Mouse (Mus musculus): ENCODE measurements around the gene Krt82. TPM values are rescaled to one million over a fixed set of nuclear protein-coding genes. Genes with fewer than 3 reads are reported as not detected.
A peak's percentile ranks its signal among the peaks of the same experiment; 100 is the strongest.
"Not testable (repeated sequence)": the region's sequence is repeated elsewhere in the genome, so short reads cannot be mapped to it uniquely, and the experiment has no call there.

Gene Krt82
- total RNA-seq, 2 experiments from 2014 or later, result not detected

GRCm38 (mm10) chr15:101517161-101517560 lies 33.3 kb downstream of the Krt82 start, which contains the start of gene Gm49425:
Gene Gm49425, minus strand, starts transcription at chr15:101517261.
- DNase-seq, result not testable (repeated sequence)

- DNase-seq, result no peak
These were observed 42.2 kb downstream of the Krt82 start for GRCm38 (mm10) chr15:101508247-101508646.

- no peak for DNase-seq
These were observed 43.3 kb downstream of the Krt82 start for GRCm38 (mm10) chr15:101506896-101507758.

DNA sequence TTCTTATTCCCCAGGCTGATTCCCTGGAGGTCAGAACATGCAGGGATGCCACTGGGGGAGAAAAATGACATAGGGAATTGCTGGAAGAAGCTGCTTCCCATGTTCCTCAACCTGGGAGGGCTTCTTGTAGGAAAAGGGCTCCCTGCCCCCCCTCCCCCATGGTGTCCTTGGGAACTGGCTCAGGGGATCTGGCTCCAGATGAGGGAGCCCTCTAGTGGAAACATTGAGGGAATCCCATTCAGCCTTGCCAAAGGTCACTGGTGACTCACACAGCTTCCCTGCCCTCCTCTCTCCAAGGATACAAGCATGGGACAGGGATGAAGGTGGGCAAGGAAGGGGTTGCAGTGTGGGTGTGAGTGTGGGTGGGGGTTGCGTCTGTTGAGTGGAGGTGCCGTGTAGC lies 53.3 kb downstream of the Krt82 start:
- DNase-seq, result peak; percentile 77

- no peak for DNase-seq
These were observed 55.2 kb downstream of the Krt82 start for GRCm38 (mm10) chr15:101495266-101495665.

- no peak for DNase-seq
These were observed 56.3 kb downstream of the Krt82 start for GRCm38 (mm10) chr15:101494203-101494602.

DNA sequence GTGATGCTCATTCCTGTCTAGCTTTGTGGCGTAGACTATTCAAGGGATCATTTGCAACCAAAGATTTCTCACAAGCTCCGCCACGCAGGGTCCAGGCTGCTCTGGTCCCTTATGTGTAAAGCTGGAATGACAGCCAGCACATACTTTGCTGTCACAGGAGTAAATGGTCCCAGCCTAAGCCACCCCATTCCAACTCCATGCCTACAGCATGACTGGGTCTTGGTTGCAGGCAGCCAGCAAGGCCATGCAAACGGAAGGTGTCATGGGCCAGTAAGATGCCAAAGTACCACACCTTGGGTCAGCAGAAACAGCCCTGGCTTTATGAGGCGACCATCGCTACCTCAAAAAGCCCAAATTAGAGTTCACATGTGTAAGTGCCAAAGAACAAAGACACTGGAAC lies 56.8 kb downstream of the Krt82 start:
- no peak for DNase-seq

DNA sequence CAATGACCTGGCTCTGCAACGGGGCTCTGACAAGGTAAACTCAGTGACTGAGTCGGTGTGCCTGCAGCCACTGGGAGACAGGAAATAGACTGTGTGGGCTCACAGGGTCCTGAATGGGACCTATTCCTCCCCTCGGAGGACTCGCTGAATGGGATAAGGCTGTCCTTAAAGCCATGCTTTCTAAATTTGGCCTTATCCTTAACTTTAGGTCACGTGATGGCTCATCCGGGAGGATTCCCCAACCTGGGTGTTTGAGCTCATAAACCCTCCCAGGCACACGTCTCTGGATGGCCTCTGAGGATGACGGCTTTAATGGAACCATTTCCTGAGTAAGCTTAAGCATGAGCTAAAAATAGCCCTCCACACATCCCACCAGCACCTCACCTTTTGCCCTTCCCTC lies 57.7 kb downstream of the Krt82 start:
- no peak for DNase-seq

GRCm38 (mm10) chr15:101491431-101491830 lies 59.0 kb downstream of the Krt82 start, which contains the start of gene Krt83:
Gene Krt83, minus strand, starts transcription at chr15:101491512.
- DNase-seq, result no peak

Small RNA genes within 50 kb of the gene (microRNA-seq; reads per million reads assigned to microRNA genes)
- not detected for gene Gm44393
- gene Gm44460, result not detected

Other genes starting within 250 kb of the Krt82 start
- gene Krt80, start 180.5 kb downstream of the Krt82 start, total RNA-seq (2021), result under 1 TPM; 0.75 to 0.76 TPM
- 1 to 10 TPM; 3.5 to 4.2 TPM for gene Krt7, start 139.6 kb downstream of the Krt82 start, total RNA-seq (2021)
- not detected for gene Krt87, start 111.9 kb downstream of the Krt82 start, total RNA-seq (2021)
- gene Krt88, start 102.9 kb downstream of the Krt82 start, total RNA-seq (2021), result not detected
- gene Krt81, start 86.9 kb downstream of the Krt82 start, total RNA-seq (2021), result not detected
- not detected for gene Krt86, start 77.2 kb downstream of the Krt82 start, total RNA-seq (2021)
- gene Krt83, start 59.2 kb downstream of the Krt82 start, total RNA-seq (2021), result not detected
- gene Gm49425, start 33.4 kb downstream of the Krt82 start, total RNA-seq (2021), result not detected
- not detected for gene Krt84, start 17.8 kb downstream of the Krt82 start, total RNA-seq (2021)
- under 1 TPM in 1 of 2 experiments, not detected in 1; 0.18 TPM for gene Krt90, start 12.3 kb upstream of the Krt82 start, total RNA-seq (2021)
- gene Krt75, start 23.2 kb upstream of the Krt82 start, total RNA-seq (2021), result not detected
- gene Gm5414, start 77.5 kb upstream of the Krt82 start, total RNA-seq (2021), result not detected
- gene Gm5478, start 96.7 kb upstream of the Krt82 start, total RNA-seq (2021), result not detected
- gene Krt6b, start 129.6 kb upstream of the Krt82 start, total RNA-seq (2021), result not detected
- gene Krt6a, start 143.6 kb upstream of the Krt82 start, total RNA-seq (2021), result not detected
- gene Krt5, start 162.2 kb upstream of the Krt82 start, total RNA-seq (2021), result not detected
- not detected for gene Krt71, start 192.4 kb upstream of the Krt82 start, total RNA-seq (2021)
- gene Krt72, start 235.8 kb upstream of the Krt82 start, total RNA-seq (2021), result not detected